Mouse (Mus musculus) cerebellum, adult 9-10 months (tissue): Measurements from ENCODE around the gene Dhx38.

ENCODE experiments used
- DNase-seq: peaks from one replicate; pipeline ENCODE4 v3.0.0; 2022

Dhx38 gene

DNA sequence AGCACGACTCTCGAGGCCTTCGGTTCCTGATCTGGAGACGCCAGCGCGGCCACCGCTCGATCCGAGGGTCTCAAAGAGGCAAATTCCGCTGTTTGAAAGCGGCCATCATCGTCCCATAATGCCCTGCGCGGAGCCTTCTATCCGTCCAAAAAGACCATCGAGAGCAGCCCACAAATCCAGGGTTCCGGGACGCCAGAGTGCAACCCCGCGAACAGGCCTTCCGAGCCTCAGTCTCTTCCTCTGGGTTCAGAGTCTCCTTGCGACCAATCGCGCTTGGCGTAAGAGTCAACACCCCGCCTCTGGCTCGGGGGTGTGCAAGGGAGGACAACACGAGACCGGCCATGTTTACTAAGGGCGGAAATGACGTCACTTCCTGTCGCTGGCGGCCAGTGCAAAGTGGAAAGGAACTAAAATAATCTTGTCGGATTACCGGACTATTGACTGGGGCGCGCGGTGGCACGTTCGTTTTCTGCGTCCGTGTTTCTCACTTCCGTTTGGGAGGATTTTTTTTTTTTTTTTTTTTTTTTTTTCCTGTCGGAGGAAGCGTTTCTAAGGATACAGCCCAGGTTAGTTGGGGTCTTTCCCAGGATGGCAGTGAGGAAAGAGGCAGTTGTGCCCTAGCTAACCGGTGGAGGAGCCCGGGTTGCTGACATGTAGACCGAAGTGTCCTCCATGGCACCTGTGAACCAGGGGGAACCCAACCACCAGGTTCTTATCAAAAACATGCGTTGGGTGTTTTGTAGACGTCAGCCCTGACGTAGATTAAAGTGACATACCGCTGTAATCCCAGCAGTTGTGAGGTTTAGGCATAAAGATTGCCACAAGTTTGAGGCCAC is at the start of gene Dhx38, which contains the start of gene Txnl4b:
Dhx38 (minus strand) TSS at position 364 of the 836 bp plus-strand sequence.
Txnl4b (plus strand) TSS at position 395 of the 836 bp plus-strand sequence.
- DNase-seq = peak; percentile 100

DNA sequence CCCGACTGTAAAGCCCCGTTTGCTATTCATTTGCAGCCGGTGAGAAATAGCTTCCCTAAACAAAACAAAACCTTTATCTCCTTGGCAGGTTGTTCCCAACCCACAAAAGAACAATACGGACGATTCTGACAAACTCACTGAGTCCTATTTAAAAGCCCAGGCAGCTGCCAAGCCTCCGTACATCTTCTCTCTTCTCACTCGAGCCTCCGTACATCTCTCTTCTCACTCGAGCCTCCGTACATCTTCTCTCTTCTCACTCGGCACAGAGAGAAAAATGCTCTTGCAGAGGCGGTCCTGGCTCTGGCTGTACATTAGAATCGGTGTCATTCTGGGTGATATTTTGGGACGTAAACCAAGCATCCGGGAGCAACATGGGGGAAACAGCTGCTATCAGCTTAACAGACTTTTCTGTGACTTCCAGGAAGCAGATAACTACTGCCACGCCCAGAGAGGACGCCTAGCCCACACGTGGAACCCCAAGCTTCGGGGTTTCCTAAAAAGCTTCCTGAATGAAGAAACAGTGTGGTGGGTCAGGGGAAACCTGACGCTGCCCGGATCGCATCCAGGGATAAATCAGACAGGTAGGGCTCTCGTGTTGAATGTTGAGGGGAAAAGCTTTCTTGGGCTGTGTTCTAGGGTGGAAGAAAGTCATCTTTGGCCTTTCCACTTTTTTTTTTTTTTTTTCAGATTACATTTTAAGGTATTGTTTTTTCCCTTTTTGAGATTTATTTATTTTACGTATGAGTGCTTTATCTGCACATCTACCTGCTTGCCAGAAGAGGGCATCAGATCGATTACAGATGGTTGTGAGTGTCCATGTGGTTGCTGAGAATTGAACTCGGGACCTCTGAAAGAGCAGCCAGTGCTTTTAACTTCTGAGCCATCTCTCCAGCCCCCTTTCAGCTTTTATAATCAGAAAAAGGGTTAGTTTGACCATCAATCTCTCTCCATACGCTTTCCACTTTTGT is 48.9 kb upstream of the Dhx38 start, which contains the start of gene Pkd1l3:
Pkd1l3 (plus strand) TSS at position 275 of the 968 bp plus-strand sequence.
- DNase-seq = no peak

DNA sequence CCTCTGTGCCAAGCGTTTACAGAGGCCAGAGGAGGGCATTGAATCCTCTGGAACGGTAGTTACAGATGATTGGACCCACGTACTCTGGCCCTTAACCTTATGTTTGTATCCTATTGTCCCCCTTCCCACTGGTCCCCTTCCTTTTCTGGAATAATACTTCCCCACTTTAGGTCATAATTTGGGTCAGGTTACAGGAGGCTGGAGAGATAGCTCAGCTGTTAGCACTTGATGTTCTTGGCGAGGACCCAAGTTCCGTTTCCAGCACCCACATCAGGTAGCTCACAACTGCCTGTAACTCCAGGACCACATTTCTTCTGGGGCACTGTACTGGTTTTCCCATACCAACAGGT is 43.5 kb upstream of the Dhx38 start:
- DNase-seq = peak; percentile 57

DNA sequence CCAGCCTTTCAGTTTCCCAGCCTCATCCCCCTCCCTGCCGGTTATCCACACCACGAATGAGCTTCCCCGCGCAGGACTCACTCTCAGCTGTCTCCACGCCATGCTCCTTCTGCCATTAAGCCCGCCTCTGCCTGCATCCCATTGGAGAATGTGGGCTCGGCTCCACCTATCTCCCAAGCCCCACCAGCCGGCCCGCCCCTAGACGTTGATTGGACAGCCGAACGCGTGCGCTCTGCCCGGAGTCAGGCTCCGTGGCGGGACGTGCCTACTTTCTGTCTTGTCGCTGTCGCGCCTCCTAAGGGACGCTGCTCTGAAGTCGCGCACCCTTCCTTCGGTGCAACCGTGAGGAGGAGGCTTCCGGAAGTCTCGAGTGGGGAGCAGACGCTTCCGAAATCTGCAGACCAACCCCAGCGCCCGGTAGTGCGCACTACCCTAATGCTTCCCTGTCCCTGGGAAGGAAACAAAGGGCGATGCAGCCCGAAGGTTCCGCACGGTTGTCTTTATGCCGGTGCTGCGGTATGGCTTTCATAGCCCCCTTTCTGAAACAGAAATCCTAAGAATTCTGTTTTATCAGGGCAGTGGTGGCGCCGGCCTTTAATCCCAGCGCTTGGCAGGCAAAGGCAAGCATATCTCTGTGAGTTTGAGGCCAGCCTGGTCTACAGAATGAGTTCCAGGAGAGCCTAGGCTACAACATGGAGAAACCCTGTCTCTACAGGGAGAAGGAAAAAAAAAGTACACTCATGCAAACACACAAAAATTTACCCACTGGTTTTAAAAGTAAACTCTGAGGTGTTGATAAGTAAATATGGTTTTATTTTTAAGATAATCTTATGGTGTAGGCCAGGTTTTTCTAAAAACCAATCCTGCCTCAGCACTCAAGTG is 42.9 kb upstream of the Dhx38 start, which contains the start of gene Dhodh:
Dhodh (minus strand) TSS at position 403 of the 882 bp plus-strand sequence.
- peak; percentile 98 for DNase-seq

- peak; percentile 28 for DNase-seq
These were observed 42.0 kb upstream of the Dhx38 start for GRCm38 (mm10) chr8:109607650-109608049.

- DNase-seq = no peak
These were observed 41.1 kb upstream of the Dhx38 start for GRCm38 (mm10) chr8:109606725-109607124.

- DNase-seq = no peak
These were observed 30.2 kb upstream of the Dhx38 start for GRCm38 (mm10) chr8:109595854-109596253.

GRCm38 (mm10) chr8:109593117-109593788 is 27.6 kb upstream of the Dhx38 start:
- no peak for DNase-seq

GRCm38 (mm10) chr8:109592164-109592563 is 26.5 kb upstream of the Dhx38 start:
- DNase-seq = no peak

GRCm38 (mm10) chr8:109591367-109591766 is 25.7 kb upstream of the Dhx38 start:
- no peak for DNase-seq

GRCm38 (mm10) chr8:109590901-109591300 is 25.2 kb upstream of the Dhx38 start:
- no peak for DNase-seq

DNA sequence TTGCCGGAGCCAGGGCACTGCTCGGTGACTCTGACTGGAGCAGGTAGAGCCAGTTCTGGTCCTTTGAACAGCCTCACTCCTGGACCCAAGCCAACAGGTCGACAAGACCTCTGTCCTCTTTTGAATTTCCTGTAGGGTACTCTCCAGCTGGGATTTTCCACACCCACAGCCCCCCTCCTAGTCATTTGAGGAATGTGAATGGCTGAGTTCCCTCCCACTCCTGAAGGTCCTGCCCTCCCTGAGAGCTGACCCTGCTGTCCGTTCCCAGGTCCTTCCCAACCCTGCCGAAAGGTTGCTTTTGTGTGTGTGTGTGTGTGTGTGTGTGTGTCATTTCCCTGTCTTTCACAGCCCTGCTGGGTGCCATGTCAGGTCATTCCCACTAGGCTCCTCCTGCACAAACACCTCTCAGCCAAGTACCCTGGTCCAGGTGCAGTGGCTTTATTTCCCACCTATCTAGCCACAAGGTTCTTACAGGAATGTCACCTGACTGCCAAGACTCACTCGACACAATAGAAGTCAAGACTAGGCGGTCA is 21.4 kb upstream of the Dhx38 start:
- DNase-seq = no peak

DNA sequence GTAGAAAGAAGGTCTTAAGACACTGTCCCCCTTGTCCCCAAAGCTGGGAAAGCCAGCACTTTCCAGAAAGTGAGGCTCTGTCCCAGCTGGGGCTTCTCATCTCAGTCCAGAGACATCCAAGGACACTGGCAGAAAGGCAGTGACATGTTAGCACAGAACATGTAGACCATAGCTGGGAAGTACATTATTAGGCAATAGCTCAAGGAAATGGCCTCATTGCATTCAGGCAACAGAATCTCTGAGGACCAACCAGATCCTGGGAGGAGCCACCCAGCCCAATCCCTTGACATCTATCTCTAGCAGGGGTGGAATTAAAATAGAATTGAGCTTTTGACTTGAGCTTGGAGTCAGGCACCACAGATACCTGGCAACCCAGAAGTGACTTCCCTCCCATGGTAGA is 20.0 kb upstream of the Dhx38 start:
- no peak for DNase-seq

DNA sequence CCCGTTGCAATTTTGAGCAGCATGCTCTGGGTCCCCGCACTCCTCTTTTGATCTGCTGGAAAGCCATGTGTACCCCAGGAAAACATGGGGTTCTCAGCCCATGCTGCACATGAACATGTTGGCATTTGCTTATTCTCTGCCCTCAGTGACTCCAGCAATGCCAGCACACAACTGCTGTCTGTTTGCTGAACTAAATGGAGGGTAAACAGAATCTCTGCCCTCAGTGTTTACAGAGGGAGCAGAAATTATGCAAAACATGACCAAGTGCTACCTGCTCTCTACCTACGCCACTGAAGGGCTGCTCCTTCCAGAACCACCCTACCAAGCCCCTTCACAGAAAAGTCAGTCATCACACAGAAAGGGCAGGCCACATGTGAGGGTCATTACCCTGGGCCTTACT is 19.2 kb upstream of the Dhx38 start:
- DNase-seq = no peak

GRCm38 (mm10) chr8:109584293-109584692 is 18.6 kb upstream of the Dhx38 start:
- no peak for DNase-seq

GRCm38 (mm10) chr8:109578900-109579301 is 13.2 kb upstream of the Dhx38 start, which contains the start of gene Hp:
Gene Hp, minus strand, starts transcription at chr8:109579172.
- DNase-seq = no peak

DNA sequence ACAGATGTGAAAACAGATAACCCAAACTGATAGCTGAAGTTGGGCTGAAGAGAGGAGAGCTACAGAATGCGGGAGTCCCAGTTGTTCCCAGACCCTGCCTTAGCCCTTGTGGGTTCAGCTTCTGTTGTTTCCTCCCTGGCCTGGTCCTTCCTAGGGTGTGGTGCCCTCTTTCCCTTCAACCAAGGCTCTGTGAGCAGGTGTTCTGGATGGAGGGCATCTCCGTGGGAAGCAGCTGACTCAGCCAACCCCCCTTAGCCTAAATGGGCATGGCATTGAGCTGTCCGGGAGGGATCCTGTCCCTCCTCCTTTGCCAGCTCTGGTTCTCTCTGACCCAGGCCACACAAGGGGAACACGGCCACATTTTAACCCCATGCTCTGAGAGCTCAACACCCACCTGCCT is 10.7 kb upstream of the Dhx38 start:
- no peak for DNase-seq

- no peak for DNase-seq
These were observed 5.5 kb upstream of the Dhx38 start for GRCm38 (mm10) chr8:109571139-109571538.

- no peak for DNase-seq
These were observed 895 bp downstream of the Dhx38 start for GRCm38 (mm10) chr8:109564766-109565165.

GRCm38 (mm10) chr8:109563881-109564280 is 1.8 kb downstream of the Dhx38 start:
- DNase-seq = no peak

DNA sequence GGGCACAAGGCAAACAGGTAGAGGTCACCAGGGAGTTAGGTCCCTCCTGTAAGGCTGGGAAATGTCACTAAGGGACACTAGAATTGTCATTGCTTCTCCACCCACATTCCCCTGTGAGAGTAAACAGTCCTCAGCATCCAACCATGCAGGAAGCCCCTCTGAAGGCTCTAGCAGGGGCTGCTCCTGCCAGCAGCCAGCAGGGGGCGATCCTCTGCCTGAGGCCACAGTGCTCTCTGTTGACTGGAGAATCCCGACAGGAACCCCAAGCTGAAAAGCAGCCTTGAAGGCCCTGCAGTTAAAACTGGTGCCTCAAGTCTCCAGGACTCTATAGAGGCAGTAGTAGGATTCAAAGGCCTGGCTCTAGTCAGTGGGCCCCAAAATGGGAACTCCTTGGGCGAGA is 14.0 kb downstream of the Dhx38 start:
- no peak for DNase-seq
